Mouse (Mus musculus): ENCODE results near the gene Fbxo17. TPM values are rescaled to one million over a fixed set of nuclear protein-coding genes. Genes with fewer than 3 reads are reported as not detected.

Fbxo17 gene
- polyA plus RNA-seq, 1 experiment from 2014 or later = 19.7 TPM

Other genes with a start within 250 kb of the Fbxo17 start
- gene Ifnl2, start 206.3 kb upstream of the Fbxo17 start, polyA plus RNA-seq (2016; fragmentation: Nextera tagmentation; extraction: Ambion mirVana) = not detected in 2 replicates
- not detected in 2 replicates for gene Ifnl3, start 194.0 kb upstream of the Fbxo17 start, polyA plus RNA-seq (2016; fragmentation: Nextera tagmentation; extraction: Ambion mirVana)
- gene Sycn, start 175.9 kb upstream of the Fbxo17 start, polyA plus RNA-seq (2016; fragmentation: Nextera tagmentation; extraction: Ambion mirVana) = not detected in 2 replicates
- gene Nccrp1, start 169.6 kb upstream of the Fbxo17 start, polyA plus RNA-seq (2016; fragmentation: Nextera tagmentation; extraction: Ambion mirVana) = not detected in 2 replicates
- gene Samd4b, start 118.7 kb upstream of the Fbxo17 start, polyA plus RNA-seq (2016; fragmentation: Nextera tagmentation; extraction: Ambion mirVana) = 36.6 and 36.8 TPM in 2 replicates
- 43.4 and 44.1 TPM in 2 replicates for gene Pak4, start 118.6 kb upstream of the Fbxo17 start, polyA plus RNA-seq (2016; fragmentation: Nextera tagmentation; extraction: Ambion mirVana)
- 0.18 TPM in 1 of 2 replicates, not detected in the other for gene Acp7, start 85.5 kb upstream of the Fbxo17 start, polyA plus RNA-seq (2016; fragmentation: Nextera tagmentation; extraction: Ambion mirVana)
- gene Fbxo27, start 24.0 kb upstream of the Fbxo17 start, polyA plus RNA-seq (2016; fragmentation: Nextera tagmentation; extraction: Ambion mirVana) = 8.6 and 11.9 TPM in 2 replicates
- gene Mrps12, start 25.0 kb downstream of the Fbxo17 start, polyA plus RNA-seq (2016; fragmentation: Nextera tagmentation; extraction: Ambion mirVana) = 135 and 138 TPM in 2 replicates
- gene Sars2, start 25.2 kb downstream of the Fbxo17 start, polyA plus RNA-seq (2016; fragmentation: Nextera tagmentation; extraction: Ambion mirVana) = 29.8 and 32.0 TPM in 2 replicates
- 5.0 and 6.5 TPM in 2 replicates for gene Ccer2, start 39.4 kb downstream of the Fbxo17 start, polyA plus RNA-seq (2016; fragmentation: Nextera tagmentation; extraction: Ambion mirVana)
- gene Sirt2, start 49.9 kb downstream of the Fbxo17 start, polyA plus RNA-seq (2016; fragmentation: Nextera tagmentation; extraction: Ambion mirVana) = 76.1 and 76.7 TPM in 2 replicates
- gene Nfkbib, start 50.7 kb downstream of the Fbxo17 start, polyA plus RNA-seq (2016; fragmentation: Nextera tagmentation; extraction: Ambion mirVana) = 38.9 and 42.0 TPM in 2 replicates
- gene Rinl, start 72.2 kb downstream of the Fbxo17 start, polyA plus RNA-seq (2016; fragmentation: Nextera tagmentation; extraction: Ambion mirVana) = 2.2 and 2.8 TPM in 2 replicates
- 372 and 383 TPM in 2 replicates for gene Hnrnpl, start 91.7 kb downstream of the Fbxo17 start, polyA plus RNA-seq (2016; fragmentation: Nextera tagmentation; extraction: Ambion mirVana)
- gene Ech1, start 108.4 kb downstream of the Fbxo17 start, polyA plus RNA-seq (2016; fragmentation: Nextera tagmentation; extraction: Ambion mirVana) = 117 and 128 TPM in 2 replicates
- 5.4 and 7.3 TPM in 2 replicates for gene Lgals4, start 117.0 kb downstream of the Fbxo17 start, polyA plus RNA-seq (2016; fragmentation: Nextera tagmentation; extraction: Ambion mirVana)
- gene Lgals7, start 147.0 kb downstream of the Fbxo17 start, polyA plus RNA-seq (2016; fragmentation: Nextera tagmentation; extraction: Ambion mirVana) = 2.4 and 4.2 TPM in 2 replicates
- 0.26 and 0.36 TPM in 2 replicates for gene Capn12, start 164.6 kb downstream of the Fbxo17 start, polyA plus RNA-seq (2016; fragmentation: Nextera tagmentation; extraction: Ambion mirVana)
- gene Actn4, start 245.5 kb downstream of the Fbxo17 start, polyA plus RNA-seq (2016; fragmentation: Nextera tagmentation; extraction: Ambion mirVana) = 233 and 253 TPM in 2 replicates